Mouse (Mus musculus) lung, embryonic 16.5 days (tissue): ENCODE measurements around the gene S100a13. TPM values are rescaled to one million over a fixed set of nuclear protein-coding genes. Genes with fewer than 3 reads are reported as not detected.
A peak's percentile ranks its signal among the peaks of the same experiment; 100 is the strongest.

Source experiments
- ATAC-seq: fragments of 200-750 bp; cut with Nextera tagmentation; 2 replicates; pipeline ENCODE4 v1.8.0; 2017; ENCODE audit warnings: low read depth, mild to moderate bottlenecking, moderate library complexity
- H3K27ac ChIP-seq: fragments of 300-500 bp; sonication (generic); 2 replicates; pipeline ENCODE4 v1.5.1; 2014; ENCODE audit warnings: mild to moderate bottlenecking, control low read depth, low read length
- H3K27me3 ChIP-seq: fragments of 300-500 bp; sonication (generic); 2 replicates; pipeline ENCODE4 v1.6.1; 2014; ENCODE audit warnings: low read depth, low read length, mixed read lengths; ENCODE audit not compliant: control insufficient read depth, insufficient read depth
- H3K36me3 ChIP-seq: fragments of 300-500 bp; sonication (generic); 2 replicates; pipeline ENCODE4 v1.6.1; 2014; ENCODE audit warnings: low read length; ENCODE audit not compliant: control insufficient read depth, insufficient read depth
- H3K4me1 ChIP-seq: fragments of 300-500 bp; sonication (generic); replicated peaks from 2 replicates; pipeline ENCODE4 v1.6.1; 2014; ENCODE audit warnings: low read length, mixed read lengths; ENCODE audit not compliant: control insufficient read depth, insufficient read depth
- H3K4me2 ChIP-seq: fragments of 300-500 bp; sonication (generic); 2 replicates; pipeline ENCODE4 v1.6.1; 2014; ENCODE audit warnings: low read depth, low read length, control low read depth
- H3K4me3 ChIP-seq: fragments of 300-500 bp; sonication (generic); 2 replicates; pipeline ENCODE4 v1.5.1; 2014; ENCODE audit warnings: mild to moderate bottlenecking, low read length, control low read depth
- H3K9ac ChIP-seq: fragments of 300-500 bp; sonication (generic); 2 replicates; pipeline ENCODE4 v1.6.1; 2014; ENCODE audit warnings: low read length, control low read depth
- H3K9me3 ChIP-seq: fragments of 300-500 bp; sonication (generic); 2 replicates; pipeline ENCODE4 v1.6.1; 2016; ENCODE audit warnings: low read length; ENCODE audit not compliant: control insufficient read depth
- WGBS: fragments of 180-500 bp; shearing (Covaris S2); extraction: QIAGEN DNeasy Blood & Tissue Kit; methylation state at CpG from one replicate; pipeline ENCODE4 v1.1.7; 2014; 5-methylcytosine and 5-hydroxymethylcytosine counted together
- polyA plus RNA-seq: library from polyadenylated mRNA; unstranded; fragments of >200 nt; fragmentation: Nextera tagmentation; extraction: Ambion mirVana; gene quantifications from 2 replicates; pipeline ENCODE4 v1.2.1, GENCODE M21; 2015

The S100a13 gene
- polyA plus RNA-seq, 1 experiment from 2014 or later = 59.1 TPM

DNA sequence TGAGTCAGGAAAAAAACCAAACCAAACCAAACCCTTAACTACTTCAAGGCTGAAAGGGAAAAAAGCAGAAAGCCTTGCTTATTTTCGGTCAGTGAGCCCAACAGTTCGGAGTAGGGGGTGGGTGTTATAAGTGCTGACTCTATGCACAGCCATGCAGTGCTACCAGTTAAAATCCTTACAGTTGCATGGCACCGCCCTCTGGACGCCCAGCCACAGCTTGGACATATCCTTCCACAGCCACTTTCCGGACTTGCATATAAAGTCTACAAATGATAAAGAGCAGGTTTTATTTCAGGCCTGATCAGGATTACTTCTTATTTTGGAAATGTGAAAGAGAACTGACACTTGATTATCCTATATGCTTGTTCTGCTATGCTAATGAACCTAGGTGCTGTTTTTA is 9.0 kb upstream of the S100a13 start:
- no peak for ATAC-seq
- Histone ChIP-seq H3K4me1 (peaks cover 25% of the 10 kb centered on the region), H3K27me3 (no peaks in the 10 kb centered on the region), H3K36me3 (peaks cover 42% of the 10 kb centered on the region), H3K4me3 (no peak overlapping the region), H3K9me3 (no peaks in the 10 kb centered on the region), H3K9ac (no peak overlapping the region), H3K27ac (no peak overlapping the region), H3K4me2 (no peak overlapping the region)
- 84% methylated on average over 5 of the region's 5 CpGs for WGBS

DNA sequence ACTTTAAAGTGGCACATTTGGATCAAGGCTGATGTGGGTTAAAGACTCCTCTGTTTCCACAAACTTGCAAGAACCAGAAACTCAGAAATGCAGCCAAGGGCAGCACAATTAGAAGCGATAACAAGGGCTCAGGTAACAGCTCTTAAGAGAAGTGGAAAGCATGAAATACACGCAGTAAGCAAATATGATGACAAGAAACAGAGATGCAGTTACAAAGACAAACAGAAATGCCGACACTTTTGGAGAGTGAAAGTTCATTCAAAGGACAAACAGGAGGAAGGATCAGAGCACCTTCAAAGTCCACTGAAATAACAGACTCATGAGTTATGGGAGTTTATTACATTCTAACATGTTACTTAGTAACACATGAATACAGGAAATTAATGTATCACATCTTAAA is 7.9 kb upstream of the S100a13 start:
- no peak for ATAC-seq
- H3K9me3 ChIP-seq = no peaks in the 10 kb centered on the region
- peaks cover 38% of the 10 kb centered on the region for H3K36me3 ChIP-seq
- H3K4me2 ChIP-seq = no peak overlapping the region
- 56% methylated on average over 3 of the region's 3 CpGs for WGBS
- H3K4me1 ChIP-seq = peaks cover 25% of the 10 kb centered on the region
- no peak overlapping the region for H3K27ac ChIP-seq
- no peaks in the 10 kb centered on the region for H3K27me3 ChIP-seq
- no peak overlapping the region for H3K9ac ChIP-seq
- no peak overlapping the region for H3K4me3 ChIP-seq

DNA sequence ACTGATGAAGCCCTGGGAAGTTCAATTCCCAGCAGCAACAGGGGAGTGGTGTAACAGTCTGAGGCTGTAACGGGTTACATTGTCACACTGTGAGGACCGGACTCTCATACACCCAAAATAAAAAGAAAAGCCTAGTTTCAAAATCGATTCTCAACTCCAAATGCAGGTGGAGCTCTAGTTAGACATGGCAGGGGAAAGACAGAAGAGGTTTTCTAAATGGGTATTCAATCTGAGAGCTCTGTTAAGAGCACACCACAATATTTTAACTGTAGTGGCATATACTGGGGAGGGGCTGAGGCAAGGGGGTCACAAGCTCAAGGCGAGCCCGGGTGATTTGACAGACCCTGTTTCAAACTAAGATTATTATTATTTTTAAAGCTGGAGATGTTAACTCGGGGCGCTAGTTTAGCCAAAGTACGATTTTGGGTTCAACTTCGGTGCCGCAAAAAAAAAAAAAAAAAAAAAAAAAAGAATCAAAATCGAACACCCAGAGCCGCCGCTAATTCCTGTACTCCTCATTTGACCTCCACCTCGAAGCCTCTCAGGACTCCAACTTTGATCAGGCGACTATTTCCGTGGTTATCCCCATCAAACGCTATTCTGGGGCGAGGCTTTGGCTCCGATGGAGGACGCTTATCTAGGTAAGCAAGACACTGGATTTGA is 5.8 kb upstream of the S100a13 start:
- H3K4me1 ChIP-seq = peaks cover 20% of the 10 kb centered on the region
- H3K36me3 ChIP-seq = peaks cover 22% of the 10 kb centered on the region
- 2% methylated on average over 20 of the region's 20 CpGs for WGBS
- peak overlapping the region; percentile 99 for H3K9ac ChIP-seq
- H3K27ac ChIP-seq = peak overlapping the region; percentile 93
- peak overlapping the region; percentile 98 for H3K4me3 ChIP-seq
- H3K9me3 ChIP-seq = no peaks in the 10 kb centered on the region
- H3K27me3 ChIP-seq = no peaks in the 10 kb centered on the region
- ATAC-seq = no peak
- peak overlapping the region; percentile 86 for H3K4me2 ChIP-seq

DNA sequence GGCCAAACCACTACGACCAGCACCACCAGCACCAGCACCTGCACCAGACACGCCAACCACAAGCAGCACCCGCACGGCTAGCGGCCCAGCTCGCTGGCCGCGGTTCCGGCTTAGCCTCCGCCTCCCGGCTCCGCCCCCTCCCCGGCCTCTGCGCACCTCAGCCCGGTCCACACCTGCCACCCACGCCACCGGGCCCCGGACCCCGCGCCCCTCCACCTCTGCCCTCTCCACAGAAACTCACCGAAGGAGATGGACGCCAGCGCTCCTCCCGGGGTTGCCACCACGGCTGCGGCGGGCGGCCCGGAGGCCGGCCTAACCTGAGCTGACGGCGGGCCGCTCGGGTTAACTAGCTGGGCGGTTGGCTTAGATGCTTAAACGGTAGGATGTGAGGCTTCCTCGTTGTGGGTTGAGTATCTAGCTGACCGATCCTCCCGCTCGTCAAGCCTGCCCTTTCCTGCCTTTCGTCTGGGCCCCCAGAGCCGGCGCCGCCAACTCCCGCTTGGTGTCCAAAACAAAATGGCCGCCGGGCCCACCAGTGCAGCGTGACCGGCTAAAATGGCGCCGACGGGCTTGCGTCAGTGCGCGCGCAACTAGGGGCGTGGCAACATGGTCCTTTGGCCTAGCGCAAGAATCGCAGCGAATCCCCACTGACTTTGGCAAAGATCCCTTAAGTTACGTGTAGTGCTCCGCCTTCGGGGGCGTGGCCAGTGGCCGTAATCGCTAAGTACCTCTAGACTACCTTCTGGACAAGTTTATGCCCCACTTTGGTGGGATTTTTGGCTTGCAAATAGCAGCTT is 5.1 kb upstream of the S100a13 start, which contains the start of gene Chtop:
Gene Chtop, minus strand, starts transcription at position 549 of the 797 bp plus-strand sequence.
- H3K4me1 ChIP-seq = peaks cover 24% of the 10 kb centered on the region
- H3K4me3 ChIP-seq = peak within 1 kb of the TSS; percentile 98
- H3K4me2 ChIP-seq = peak within 1 kb of the TSS; percentile 86
- no peaks in the 10 kb centered on the region for H3K27me3 ChIP-seq
- peak within 1 kb of the TSS; percentile 93 for H3K27ac ChIP-seq
- H3K9me3 ChIP-seq = no peaks in the 10 kb centered on the region
- peaks cover 18% of the 10 kb centered on the region for H3K36me3 ChIP-seq
- ATAC-seq = peak; percentile 94
- under 1% methylated on average over 60 of the region's 66 CpGs for WGBS
- H3K9ac ChIP-seq = peak within 1 kb of the TSS; percentile 99

DNA sequence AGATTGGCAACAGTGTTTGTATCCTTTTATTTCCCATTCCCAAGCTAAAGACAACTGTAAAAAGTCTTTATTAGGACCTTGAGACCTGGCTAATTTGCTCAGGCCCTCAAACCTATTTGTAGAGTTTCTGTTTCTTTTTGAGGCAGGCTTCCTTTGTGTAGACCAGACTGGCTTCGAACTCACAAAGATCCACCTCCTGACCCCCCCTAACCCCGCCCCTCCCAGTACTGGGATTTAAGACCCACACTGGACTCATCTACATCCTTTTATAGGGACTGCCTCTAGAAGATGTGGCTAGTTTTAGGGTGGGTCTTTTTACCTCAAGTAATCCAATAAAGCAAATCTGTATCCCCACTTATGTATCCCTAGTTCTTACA is 4.5 kb upstream of the S100a13 start:
- H3K9ac ChIP-seq = peak overlapping the region; percentile 50
- peaks cover 16% of the 10 kb centered on the region for H3K36me3 ChIP-seq

DNA sequence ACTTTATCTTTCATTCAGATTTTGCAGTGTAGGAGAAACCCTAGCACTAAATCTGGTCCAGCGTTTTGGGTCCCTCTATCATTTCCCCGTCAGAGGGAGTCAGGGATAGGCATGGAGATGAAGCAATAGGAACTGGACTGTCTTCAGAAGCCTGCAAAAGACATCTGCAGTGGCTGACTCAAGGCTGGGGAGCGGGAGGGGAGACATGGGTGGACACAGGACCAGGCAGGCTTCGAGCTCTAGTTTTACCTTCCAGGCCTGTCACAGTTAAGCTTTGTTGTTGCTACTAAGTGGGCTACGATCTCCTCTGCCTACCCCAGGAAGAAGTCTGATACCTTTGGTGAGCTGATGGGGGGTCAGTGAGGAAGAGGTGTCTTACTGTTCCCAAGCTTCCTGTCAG is 2.0 kb upstream of the S100a13 start:
- no peak overlapping the region for H3K4me2 ChIP-seq
- ATAC-seq = no peak
- whole genome bisulfite sequencing = 82% methylated on average over 5 of the region's 5 CpGs

More for the DNA sequence above, 4.5 kb upstream of the S100a13 start:
- Histone ChIP-seq H3K4me1 (peaks cover 25% of the 10 kb centered on the region), H3K4me2 (peak overlapping the region; percentile 65), H3K27ac (peak overlapping the region; percentile 70; the same call in 1 of the 2 replicates), H3K27me3 (no peaks in the 10 kb centered on the region), H3K9me3 (no peaks in the 10 kb centered on the region), H3K4me3 (peak overlapping the region; percentile 98)
- no peak for ATAC-seq
- WGBS = 20% methylated on average over 2 of the region's 2 CpGs

DNA sequence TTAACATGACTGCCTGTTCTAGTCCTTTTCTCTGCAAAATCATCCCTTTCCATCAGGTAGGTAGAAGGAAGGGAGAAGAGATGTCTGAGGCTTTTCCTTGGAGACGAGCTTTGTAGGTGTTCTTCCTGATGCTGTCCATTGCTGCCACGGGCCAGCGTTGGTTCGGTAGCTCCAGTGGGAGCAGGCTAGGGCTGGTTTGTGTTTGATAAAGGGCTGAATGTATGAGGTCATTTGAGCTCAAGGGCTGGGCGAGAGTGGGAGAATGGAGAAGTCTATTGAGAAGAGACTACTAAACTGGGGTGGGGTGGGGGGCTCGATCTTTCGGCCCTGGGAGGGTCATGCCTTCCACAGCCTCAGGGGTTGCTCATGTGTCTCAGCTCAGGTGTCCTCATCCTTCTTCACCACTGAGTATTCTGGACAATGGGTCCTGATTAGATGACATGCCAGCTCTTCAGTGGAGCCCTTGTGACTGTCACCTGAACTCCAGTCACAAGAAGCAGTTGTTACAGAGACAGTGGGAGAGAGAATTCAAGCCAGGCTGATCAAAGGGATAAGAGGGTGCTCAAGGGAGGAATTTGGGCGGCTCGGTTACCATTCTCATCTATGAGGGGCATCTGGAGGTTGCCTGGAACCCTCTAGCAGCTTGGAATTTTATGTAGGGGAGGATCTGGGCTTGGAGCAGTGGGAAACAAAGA is 1.1 kb upstream of the S100a13 start:
- Histone ChIP-seq H3K9ac (no peak overlapping the region), H3K4me1 (peaks cover 17% of the 10 kb centered on the region), H3K27me3 (no peaks in the 10 kb centered on the region), H3K4me2 (peak overlapping the region; percentile 76), H3K27ac (no peak overlapping the region), H3K9me3 (no peaks in the 10 kb centered on the region), H3K4me3 (no peak overlapping the region), H3K36me3 (no peaks in the 10 kb centered on the region)
- ATAC-seq = no peak
- 71% methylated on average over 9 of the region's 9 CpGs for WGBS

More for the DNA sequence above, 2.0 kb upstream of the S100a13 start:
- Histone ChIP-seq H3K27ac (no peak overlapping the region), H3K36me3 (no peaks in the 10 kb centered on the region; the same call in 1 of the 2 replicates), H3K9me3 (no peaks in the 10 kb centered on the region), H3K4me3 (no peak overlapping the region), H3K9ac (no peak overlapping the region), H3K27me3 (no peaks in the 10 kb centered on the region), H3K4me1 (peaks cover 25% of the 10 kb centered on the region)

DNA sequence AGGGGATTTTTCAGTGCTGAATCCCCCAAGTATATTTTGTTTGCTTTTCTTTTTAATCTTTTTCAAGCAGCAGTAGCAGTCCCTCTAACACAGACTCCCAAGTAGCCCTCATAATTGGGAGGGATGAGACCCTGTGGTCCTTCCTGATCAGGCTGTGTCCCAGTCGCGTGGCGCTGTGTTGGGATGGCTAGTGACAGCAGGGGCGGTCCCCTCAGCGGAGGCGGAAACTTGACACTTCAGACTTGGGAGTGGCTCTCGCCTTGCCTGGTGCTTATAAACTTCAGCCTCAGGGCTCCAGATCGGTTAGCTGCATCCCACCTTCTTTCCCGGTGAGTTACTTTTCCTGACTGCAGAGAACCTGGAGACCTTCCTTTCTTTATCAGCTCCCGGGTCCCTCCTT is 456 bp downstream of the S100a13 start:
- 0% methylated on average over 10 of the region's 10 CpGs for WGBS

DNA sequence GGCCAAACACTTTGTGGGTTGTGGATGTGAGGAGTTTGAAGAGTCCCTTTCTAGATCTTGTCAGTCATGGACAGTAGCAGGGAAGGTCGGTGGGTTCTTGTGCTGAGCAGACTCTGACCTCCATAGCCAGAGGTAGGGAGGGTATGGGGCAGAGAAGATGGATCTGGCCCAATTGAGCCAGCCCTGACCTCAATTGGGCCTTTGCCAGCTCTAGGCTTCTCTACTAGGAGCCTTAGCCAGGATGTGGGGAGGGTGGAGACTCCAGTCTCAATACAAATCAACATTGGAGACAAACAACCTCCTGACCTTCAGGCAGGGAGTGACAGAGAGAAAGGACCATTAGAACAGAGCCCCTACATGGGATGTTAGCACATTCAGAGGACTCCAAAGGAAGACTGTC is 1.0 kb downstream of the S100a13 start:
- Histone ChIP-seq H3K4me3 (peak overlapping the region; percentile 57), H3K27ac (peak overlapping the region; percentile 58; the same call in 1 of the 2 replicates)
- no peak; the same call in 1 of the 2 replicates for ATAC-seq

More for the DNA sequence above, 456 bp downstream of the S100a13 start:
- peak; percentile 89 for ATAC-seq
- peak overlapping the region; percentile 76 for H3K4me2 ChIP-seq
- H3K27me3 ChIP-seq = no peaks in the 10 kb centered on the region
- H3K4me1 ChIP-seq = peaks cover 13% of the 10 kb centered on the region
- H3K36me3 ChIP-seq = no peaks in the 10 kb centered on the region
- H3K9me3 ChIP-seq = no peaks in the 10 kb centered on the region
- H3K4me3 ChIP-seq = peak overlapping the region; percentile 57
- peak overlapping the region; percentile 66 for H3K9ac ChIP-seq
- peak overlapping the region; percentile 58 for H3K27ac ChIP-seq

More for the DNA sequence above, 1.0 kb downstream of the S100a13 start:
- no peaks in the 10 kb centered on the region for H3K27me3 ChIP-seq
- H3K4me1 ChIP-seq = peaks cover 12% of the 10 kb centered on the region
- no peaks in the 10 kb centered on the region for H3K9me3 ChIP-seq
- 25% methylated on average over 1 of the region's 1 CpGs for WGBS
- H3K36me3 ChIP-seq = no peaks in the 10 kb centered on the region
- peak overlapping the region; percentile 76 for H3K4me2 ChIP-seq
- H3K9ac ChIP-seq = peak overlapping the region; percentile 66
